Mouse (Mus musculus) heart, adult 9 months (tissue): ENCODE measurements around the gene B4galt7.
"Not testable (repeated sequence)": the region's sequence is repeated elsewhere in the genome, so short reads cannot be mapped to it uniquely, and the experiment has no call there.

Source experiments
- DNase-seq, 2 experiments: peaks; one replicate each; pipeline ENCODE4 v3.0.0; 2022; ENCODE audit warnings: low spot score in 2 of 2

Gene B4galt7

DNA sequence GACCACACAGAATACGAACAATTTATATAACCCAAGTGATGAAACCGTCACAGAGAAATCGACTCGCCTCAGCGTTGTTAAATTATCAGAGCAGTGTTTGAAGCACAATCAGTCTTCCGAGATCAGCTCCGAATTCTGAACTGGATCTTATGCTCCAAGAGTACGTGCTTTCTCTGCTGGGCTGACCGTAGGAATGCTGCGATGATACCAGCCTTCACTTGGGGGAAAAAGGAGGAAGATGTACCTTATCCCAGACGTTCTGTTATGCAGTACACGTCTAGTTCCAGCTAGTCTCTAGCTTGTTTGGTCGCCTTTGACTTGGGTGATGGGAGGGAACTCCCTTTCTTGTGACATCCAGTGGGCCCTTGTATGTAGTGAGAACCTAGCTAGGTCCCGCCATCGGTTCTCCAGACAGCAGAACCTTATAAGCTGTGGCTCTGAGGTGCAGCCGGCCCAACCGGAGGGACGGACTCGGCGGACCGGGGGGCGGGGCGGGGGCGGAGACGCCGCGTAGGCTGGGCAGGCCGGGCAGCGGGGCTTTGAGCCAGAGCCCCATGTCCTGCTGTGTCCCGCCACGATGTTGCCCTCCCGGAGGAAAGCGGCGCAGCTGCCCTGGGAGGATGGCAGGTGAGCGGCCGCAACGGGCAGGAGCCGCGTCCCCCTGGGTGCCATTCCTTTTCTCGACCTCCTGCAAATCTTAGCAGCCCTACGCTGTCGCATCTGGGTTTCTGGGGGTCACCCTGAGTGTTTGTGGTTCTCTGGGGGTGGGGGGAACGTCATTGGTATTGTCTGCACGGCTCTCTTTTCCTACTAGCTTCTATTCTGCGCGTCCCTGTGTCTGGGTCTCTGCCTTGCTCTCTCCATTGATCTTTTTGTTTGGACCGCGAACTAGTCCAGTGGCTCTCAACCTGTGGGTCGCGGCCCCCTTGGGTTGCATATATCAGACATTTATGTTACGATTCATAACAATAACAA is at the start of gene B4galt7:
Gene B4galt7 (plus strand): TSS at position 331 of the 975 bp plus-strand sequence.
- peak; percentile 80 to 85 for DNase-seq

DNA sequence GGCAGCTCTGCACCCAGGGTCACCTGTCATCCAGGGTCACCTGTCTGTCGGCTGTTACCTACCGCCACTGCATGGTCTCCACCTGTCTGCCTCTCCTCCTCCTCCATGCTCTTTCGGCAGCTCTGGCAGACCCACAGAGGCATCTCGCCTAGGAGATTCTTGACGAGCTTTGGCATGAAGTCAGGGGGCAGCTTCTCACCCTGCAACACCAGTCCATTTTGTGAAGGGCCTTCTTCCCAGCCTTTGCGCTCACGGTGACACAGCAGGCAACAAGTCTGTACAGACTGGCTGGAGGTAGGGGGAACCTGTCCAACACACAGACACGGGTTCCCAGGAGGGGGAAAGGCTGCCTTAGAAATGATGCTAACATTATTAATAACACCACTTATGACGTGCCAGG is 43.8 kb upstream of the B4galt7 start:
- no peak for DNase-seq

DNA sequence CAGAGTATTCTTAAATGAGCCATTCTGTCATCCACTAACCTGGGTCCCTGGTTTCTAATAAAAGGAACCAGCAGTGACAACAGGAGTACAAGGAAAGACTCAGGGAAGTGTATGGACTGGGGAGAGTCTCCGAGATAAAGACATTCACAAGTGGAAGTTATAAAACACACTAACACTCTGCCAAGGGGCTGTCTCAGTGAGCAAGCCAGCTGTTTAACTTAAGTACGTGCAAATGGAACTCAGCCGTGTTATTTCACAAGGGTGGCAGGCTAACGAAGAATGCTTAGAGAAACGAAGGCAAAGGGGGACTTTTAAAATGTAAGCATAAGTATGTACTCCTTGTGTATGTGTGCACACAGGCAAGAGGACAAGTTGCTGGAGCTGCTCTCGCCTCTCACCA is 42.2 kb upstream of the B4galt7 start:
- DNase-seq, result no peak

DNA sequence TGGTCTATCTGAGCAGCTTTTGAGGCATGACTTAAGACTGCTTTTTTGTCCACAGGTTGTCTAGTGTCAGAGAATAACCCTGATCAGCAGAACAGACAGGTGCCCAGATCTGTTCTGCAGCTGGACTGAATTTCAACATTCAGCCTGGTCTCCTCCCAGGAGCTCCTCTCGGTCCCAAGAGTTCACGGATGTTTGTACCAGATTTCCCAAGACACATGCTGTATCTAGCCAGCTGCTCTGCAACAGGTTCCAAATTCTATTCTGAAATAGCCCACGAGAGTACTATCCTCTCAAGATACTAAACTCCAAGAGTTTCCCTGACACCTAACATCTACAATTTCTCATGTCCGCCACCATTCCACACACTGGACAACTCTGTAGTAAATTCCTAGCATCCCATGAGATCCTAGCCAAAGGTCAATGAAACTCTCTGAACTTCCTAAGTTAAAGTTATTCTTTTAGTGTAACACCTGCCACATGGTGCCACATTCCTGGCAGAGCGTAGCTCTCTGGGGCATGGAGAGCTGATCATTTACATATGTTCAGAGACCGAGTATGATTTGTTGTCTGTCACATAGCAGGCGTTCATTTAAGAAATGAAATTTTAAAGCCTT is 36.3 kb upstream of the B4galt7 start:
- no peak for DNase-seq

DNA sequence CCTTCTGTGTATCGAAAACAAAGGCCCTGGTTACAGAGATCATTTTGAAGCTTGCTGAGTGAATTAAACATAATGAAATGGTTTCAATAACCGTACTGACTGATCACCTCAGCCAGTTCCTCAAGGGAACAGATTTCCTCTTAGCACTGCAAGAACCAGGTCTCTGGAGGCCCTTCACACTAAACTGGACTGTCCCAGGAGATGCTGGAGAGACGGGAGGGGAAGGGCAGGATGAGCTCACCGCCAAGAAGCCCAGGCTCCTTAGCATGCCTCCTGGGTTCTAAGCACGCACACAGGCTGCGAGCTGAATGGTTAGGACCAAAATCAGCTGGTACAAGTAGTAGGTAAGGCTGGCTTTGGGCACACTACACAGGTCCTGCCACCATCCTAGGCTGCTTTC is 32.7 kb upstream of the B4galt7 start:
- no peak for DNase-seq

DNA sequence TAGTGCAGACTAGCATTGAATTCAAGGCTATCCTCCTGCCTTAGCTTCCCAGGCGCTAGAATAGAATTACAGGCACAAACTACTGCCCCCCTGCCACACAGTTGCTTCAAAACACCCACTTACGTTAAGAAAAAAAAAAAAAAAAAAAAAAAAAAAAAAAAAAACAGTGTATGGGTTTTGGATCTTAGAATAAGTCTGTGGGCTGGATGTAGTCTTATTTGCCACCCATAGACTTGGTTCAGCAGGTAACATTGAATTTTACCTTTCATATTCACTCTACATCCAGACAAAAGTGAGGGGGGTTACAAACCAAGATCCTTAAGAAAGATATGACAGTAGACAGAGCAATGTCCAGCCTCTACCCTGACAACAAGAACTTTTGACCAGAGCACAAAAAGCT is 31.7 kb upstream of the B4galt7 start:
- DNase-seq, result no peak

DNA sequence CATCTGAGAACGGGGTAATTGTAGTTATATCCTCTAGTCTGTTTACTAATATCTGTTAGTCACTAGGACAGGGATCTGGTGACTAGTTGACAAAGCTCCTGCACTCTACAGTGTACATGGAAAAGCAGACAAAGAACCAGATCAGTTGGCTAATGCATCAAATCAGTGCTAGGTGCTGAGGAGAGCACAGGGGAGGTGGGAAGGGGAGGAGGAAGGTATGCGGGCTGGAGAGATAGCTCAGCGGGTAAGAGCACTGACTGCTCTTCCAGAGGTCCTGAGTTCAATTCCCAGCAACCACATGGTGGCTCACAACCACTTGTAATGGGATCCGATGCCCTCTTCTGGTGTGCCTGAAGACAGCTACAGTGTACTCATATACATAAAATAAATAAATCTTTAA is 31.2 kb upstream of the B4galt7 start:
- not testable (repeated sequence) for DNase-seq

DNA sequence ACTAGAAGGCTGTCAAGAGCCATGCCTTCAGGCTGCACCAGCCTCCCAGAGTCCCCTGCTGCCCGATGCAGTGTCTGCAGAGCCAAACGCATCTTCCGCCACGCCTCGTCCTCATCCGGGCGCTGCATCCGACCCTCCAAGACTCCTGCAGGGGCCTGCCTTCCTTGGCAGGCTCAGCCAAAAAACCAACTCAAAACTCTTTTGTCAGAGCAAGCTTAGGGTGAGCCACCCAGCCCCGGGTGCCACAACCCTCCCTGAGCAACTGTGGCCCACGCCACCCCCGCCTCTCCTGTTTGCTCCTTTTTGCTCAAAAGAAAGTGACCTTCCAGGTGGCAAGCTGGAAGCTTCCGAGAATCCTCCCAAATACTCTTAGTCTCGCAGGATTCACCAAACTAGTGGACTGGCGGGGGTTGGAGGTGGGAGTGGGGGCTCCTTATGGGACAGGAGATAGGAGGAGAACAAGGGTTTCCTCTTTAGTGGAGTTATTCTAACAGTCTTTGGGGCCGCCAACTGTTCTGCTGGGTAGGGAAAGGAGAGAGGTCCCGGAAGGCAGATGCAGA is 29.9 kb upstream of the B4galt7 start:
- DNase-seq, result peak in 1 of 2 experiments; percentile 16

DNA sequence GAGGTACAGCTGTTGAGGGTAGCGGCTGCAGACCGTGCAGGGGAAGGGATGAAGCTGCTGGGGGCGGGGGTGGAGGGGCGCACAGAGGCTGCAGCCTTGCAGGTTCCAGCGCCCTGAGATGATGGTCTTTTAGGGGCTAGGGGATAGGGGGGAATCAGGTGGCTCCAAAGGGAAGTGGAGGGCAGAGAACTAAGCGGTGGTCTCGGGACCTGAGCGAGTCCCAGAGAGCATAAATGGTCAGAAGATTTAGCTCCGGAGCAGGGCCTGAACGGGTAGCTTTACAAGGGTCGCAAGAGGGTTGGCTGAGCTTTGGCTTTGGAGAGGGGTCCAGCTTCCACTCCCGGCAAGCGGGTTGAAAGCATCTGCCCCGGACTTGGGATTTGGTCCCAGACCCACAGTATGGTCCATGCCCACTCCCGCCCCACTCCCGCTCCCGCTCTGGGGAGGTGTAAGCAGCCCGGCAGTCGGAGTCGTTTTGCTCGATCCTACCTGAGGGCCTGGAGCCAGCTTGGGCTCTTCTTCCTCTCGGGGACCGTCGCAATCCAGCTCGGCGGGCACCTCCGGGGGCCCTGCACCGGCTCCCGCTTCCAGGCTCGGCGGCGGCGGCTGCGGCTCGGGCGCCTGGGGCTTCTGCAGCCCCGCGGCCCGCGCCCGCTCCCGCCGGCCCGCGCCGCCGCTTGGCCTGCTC is 29.3 kb upstream of the B4galt7 start:
- DNase-seq, result peak; percentile 13 to 23

DNA sequence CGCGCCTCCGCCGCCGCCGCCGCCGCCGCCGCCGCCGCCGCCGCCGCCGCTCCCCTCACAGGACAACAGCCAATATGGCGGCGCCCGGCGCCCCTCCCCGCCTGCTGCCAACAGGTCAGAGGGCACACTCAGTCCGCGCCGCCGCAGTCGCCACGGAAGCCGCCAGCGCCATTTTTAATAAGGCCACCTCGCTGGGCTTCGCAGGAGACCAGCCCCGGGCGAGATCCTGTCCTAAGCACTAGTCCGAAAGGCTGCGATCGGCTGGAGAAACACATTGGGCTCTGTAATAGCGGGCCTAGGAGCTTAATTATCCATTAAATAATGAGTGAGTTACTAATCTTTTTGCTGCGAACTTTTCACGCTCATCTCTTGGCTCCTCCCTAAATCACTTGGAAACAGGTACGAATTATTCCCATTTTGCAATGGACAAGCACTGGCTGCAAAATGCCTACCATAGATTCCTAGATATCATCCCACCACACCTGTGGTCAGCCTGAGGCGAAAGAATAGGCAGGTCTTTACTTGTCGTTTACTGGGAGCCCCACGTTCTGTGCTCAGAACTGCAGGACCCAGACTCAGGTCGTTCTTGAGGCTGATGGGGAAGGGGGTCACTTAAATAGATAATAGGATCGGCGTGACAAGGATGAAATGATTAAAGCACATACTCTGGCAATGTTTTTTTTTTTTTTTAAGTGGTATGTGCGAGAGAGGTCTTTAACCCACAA is 28.5 kb upstream of the B4galt7 start, which contains the start of gene Fam193b:
Gene Fam193b (minus strand): TSS at position 94 of the 725 bp plus-strand sequence.
- DNase-seq, result peak; percentile 92 to 93

DNA sequence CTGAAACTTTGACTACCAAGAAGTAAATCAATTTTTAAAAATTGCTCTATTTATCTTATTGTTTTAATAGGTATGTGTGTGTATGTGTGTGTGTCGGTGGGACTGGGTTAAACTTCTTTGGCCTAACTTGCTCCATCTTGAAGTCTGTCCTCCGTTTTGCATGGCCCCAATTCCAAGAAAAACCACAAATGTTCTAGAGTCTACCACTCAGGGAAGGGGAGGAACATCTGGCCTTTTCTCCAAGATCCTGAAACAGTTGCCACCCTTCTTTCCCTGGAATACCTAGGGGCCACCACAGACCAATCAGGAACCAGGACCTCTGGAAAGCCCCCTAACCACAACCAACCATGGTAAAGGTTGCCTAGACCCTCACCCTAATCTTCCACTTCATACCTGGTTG is 27.7 kb upstream of the B4galt7 start:
- DNase-seq, result no peak

DNA sequence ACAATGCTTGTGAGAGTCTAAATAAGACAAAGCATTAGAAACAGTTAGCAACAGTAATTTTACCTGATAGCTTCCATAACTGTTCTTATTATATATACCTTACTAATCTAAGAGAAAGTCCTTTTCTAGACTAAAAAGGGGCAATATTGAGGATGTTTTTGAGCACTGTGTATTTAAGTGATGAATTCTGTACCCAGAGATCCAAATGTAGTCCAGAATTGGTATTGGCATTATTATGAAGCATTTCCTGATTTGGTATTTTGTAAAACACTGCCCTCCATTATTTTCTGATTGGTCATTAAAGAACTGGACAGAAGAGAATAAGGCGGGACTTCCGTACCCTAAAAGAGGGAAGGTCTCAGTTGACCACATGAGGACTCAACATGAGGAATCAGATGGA is 26.3 kb upstream of the B4galt7 start, which contains the start of gene Tmed9:
Gene Tmed9 (plus strand): TSS at position 301 of the 400 bp plus-strand sequence.
- no peak for DNase-seq

DNA sequence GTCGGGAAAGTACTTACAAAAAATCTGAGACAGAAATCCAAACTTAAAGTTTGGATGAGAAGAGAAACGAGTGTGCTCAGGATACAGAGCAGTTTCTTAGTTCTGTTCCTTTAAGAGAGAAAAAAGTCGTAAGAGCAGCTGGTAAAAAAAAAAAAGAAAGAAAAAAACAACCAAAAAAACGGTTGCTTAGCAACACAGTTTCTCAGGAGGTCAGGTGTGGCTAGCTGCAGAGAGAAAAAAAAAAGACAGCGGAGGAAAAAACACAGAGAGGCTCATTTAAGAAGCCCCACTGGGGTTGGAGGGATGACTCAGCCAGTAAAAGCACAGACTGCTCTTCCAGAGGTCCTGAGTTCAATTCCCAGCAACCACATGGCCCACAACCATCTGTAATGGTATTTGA is 25.4 kb upstream of the B4galt7 start:
- no peak for DNase-seq

DNA sequence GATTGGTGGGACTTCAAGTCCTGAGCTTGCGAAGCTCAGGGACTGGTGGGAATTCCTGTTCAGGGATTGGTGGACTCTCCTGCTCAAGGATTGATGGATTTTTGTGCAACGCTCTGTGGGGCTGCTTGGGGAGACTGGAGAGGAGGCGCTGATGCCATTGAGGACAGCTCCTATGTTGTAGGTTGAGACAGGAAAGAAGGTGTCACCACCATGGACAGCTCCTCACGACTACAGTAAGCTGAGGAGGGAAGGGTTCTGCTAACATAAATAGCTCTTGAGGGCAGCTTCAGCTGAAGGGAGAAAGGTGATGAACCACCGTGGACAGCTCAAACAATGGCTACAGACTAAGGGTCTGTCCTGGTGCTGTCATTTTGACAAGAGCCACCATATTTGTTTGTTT is 23.8 kb upstream of the B4galt7 start:
- DNase-seq, result no peak

DNA sequence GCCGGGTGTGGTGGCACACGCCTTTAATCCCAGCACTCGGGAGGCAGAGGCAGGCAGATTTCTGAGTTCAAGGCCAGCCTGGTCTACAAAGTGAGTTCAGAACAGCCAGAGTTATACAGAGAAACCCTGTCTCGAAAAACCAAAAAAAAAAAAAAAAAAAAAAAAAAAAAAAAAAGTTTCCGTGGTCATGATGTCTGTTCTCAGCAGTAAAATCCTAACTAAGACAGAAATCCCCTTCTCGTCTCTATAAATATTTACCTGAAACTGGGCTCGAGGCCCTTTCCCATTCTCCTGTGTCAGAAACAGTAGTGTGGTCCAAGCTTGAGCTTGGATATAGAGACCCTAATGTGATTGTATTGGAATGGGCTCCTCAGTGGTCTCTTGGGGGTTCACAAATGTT is 22.8 kb upstream of the B4galt7 start:
- DNase-seq, result not testable (repeated sequence)

DNA sequence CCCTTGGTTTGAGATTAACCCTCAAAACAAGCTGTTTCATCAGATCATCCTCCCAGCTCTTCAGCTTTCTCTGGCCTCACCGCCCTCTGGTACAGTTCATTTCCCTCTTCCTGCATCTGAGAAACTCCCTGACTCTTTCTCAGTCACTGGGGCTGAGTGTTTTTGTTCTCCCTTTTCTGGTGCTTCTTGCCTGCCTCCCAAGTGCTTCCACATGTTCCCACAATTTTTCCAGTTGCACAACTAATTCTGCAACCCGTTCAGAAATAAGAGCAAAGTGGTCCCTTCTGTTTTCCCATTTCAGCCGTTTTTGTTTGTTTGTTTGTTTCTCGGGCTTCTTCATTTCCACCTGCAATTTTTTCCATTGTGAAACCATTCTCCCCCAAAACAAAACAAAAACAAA is 21.6 kb upstream of the B4galt7 start:
- no peak for DNase-seq

DNA sequence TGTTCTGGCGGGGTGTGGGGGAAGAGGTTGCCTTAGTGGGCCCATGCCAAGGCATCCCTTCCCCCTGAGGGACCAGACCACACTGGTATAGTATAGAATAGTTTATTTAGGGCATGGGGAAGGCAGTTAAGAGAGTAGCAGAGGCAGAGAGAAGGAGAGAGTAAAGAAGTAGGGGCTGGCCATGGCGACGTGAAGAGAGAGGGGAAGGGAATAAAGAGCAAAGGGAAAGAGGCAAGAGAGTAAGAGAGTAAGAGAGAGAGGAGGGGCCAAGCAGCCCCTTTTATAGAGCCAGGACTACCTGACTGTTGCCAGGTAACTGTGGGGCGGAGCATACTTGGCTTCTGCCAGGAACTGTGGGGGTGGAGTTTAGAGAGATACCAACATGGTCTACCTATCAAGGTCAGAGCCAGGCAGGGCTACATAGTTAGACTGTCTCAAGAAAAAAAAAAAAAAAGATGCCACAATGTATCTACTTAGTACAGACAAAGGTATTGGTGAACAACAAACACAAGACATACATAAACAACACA is 7.7 kb upstream of the B4galt7 start:
- DNase-seq, result no peak

DNA sequence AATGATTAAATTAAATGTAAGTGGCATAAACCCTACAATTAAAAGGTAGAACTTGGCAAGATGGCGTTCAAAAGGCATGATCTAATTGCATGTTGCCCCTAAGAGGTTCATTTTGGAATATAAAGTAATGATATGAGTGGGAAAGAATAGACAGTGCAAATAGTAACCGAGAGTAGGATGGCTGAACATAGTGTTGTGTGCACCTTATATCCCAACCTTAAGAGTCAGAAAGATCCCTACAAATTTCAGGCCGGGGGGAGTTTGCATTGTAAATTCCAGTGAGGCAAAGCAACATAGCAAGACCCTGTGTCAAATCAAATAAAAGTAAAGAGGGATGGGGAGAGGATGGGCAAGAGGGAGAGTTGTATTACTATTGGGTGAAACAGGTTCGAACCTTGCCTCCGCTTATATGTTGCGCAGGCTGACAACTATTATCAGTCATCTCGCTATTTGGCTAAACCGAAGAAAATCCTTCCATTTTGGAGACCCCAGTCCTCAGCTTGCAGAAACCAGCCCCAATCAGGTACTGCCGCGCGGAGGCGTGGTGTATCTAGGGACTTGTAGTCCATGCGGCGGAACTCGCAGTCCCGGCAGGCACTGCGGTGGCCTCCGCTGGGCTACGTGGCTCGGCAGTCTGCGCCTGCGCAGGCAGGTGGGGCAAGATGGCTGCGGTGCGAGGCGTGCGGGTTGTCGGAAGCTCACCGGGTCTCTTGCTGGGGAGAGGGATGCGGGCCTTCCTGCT is 7.0 kb upstream of the B4galt7 start:
- peak; percentile 94 to 95 for DNase-seq

DNA sequence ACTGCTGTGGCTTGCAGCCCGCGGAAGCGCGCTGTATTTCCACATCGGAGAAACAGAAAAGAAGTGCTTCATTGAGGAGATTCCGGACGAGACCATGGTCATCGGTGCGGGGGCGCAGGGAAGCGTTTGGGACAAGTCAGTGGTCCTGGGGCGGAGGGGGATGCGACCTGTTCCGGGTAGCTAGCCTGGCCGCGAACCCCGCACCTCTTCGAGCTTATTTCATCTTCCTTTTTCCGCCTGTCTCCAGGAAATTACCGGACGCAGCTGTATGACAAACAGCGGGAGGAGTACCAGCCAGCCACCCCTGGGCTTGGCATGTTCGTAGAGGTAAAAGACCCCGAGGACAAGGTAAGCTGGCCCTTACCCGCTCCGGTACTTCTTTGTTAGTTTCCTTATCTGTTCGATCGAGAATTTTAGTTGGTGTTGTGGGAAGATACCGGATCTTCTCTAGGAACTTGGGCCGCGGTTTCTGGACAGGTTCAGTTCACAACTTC is 6.4 kb upstream of the B4galt7 start:
- DNase-seq, result no peak

DNA sequence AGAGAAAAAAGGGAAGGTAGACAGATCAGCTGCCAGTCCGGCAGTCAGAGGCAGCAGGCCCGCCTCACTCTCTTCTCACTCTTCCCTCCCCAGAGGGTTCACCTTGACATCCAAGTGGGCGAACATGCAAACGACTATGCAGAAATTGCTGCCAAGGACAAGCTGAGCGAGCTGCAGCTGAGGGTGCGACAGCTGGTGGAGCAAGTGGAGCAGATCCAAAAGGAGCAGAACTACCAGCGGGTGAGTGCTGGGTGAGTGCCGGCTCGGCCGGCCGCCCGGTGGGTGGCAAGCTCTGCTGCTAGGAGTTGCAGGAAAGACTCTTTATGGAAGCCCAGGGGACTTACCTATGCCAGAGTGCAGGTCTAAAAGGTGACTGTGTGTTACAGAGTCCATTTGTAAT is 4.3 kb upstream of the B4galt7 start:
- DNase-seq, result peak in 1 of 2 experiments; percentile 23
